Mouse (Mus musculus) B cell, adult 62 days (primary cell): Measurements from ENCODE around the gene Trmt10b. TPM values are rescaled to one million over a fixed set of nuclear protein-coding genes. Genes with fewer than 3 reads are reported as not detected.

Source experiments
- total RNA-seq: library from RNA; stranded (reverse); gene quantifications from 4 replicates; pipeline ENCODE4 v1.2.4, GENCODE M21; 2023

Gene Trmt10b
- 6.6 to 11.4 TPM (median 8.0 TPM) in 4 replicates for total RNA-seq

GRCm38 (mm10) chr4:45296662-45297564 lies at the start of gene Trmt10b:
Trmt10b (plus strand) TSS chr4:45297127.

DNA sequence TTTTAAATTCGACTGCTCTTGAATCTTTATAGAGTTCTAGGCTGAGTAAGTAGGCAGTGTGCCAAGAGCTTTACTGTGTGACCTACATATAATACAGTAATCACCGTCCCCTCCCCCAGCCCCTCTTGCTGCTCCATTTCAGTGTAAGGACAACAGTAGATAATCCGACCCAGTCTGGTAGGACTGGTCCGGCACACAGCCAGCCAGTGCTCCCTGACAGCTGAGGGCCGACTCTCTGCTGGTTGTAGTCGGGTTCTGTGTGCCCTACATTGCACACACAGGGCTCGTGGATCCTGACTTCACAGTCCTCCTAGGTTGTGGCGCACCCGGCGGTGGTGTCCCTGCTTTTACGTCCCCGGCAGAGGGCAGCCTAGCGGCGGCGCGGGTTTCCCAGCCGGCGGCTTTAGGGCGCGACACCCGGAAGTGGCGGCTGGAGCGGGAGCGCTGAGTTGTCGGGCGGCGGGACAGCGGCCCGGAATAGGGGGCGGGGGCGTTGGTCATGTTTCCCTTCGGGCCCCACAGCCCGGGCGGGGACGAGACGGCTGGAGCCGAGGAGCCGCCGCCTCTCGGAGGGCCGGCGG lies 44.8 kb downstream of the Trmt10b start, which contains the start of gene Dcaf10:
Dcaf10 (plus strand) TSS at position 433 of the 581 bp plus-strand sequence.

GRCm38 (mm10) chr4:45342286-45343155 lies 45.6 kb downstream of the Trmt10b start, which contains the start of gene Exosc3:
Exosc3 (minus strand) TSS chr4:45342732.

Other genes starting within 250 kb of the Trmt10b start
- 1.9 to 2.5 TPM (median 2.2 TPM) in 4 replicates for gene Fbxo10, start 212.5 kb upstream of the Trmt10b start, total RNA-seq
- 35.9 to 49.6 TPM (median 41.3 TPM) in 4 replicates for gene Tomm5, start 189.0 kb upstream of the Trmt10b start, total RNA-seq
- not detected in 4 replicates for gene Frmpd1, start 112.3 kb upstream of the Trmt10b start, total RNA-seq
- 22.3 to 28.1 TPM (median 26.6 TPM) in 4 replicates for gene Dcaf10, start 45.0 kb downstream of the Trmt10b start, total RNA-seq
- gene Exosc3, start 45.6 kb downstream of the Trmt10b start, total RNA-seq = 42.4 to 55.0 TPM (median 47.7 TPM) in 4 replicates
- 60.9 to 70.5 TPM (median 61.5 TPM) in 4 replicates for gene Slc25a51, start 111.6 kb downstream of the Trmt10b start, total RNA-seq
- 1.6 to 4.7 TPM (median 2.4 TPM) in 4 replicates for gene Shb, start 235.3 kb downstream of the Trmt10b start, total RNA-seq